8 mouse cellular contexts compared by ENCODE assay signal in the genomic region with DNA sequence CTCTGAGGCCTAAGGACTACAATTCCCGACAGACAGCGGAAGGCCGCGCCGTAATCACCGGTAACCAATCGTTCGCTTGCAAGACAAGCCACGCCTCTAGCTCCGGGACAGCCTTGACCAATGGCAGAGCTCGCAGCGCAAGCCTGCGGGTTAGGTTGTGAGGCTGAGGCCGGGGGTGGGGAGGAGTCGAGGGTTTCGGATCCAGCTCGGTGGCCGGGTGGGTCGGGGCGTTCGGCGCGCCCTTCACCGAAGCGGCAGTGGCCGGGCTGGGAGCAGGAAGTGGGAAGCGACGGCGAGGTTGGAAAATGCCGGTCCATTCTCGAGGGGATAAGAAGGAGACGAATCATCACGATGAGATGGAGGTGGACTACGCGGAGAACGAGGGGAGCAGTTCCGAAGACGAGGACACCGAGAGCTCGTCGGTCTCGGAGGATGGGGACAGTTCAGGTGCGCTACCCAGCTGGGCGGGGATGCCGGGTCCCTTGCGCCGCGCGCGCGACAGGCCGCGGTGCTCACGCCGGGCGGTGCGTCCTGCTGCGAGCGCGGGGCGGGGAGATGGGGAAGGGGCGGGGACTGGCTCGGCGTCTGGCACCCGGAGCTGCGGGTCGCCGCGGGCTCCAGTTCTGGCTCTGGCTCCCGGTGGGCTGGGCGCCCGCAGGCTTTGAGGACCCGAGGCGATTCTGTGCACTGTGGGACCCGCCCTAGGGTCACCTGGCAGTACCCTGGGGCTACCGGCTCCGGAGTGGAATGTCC. TPM values are rescaled to one million over a fixed set of nuclear protein-coding genes. Genes with fewer than 3 reads are reported as not detected.
DNase-seq lines count a peak whose midpoint lies in the region; ATAC-seq lines count a peak whose summit lies in the region.

A gene (plus strand): TSS at position 126 of the 753 bp plus-strand sequence.

- DNase-seq in Muller cell, postnatal 12 days (ENCODE audit: inconsistent ontology term) = peak; percentile 97
- DNase-seq in cerebellum, adult 9-11 months = peak; percentile 97
- peak; percentile 96 for DNase-seq in frontal cortex, adult 2 months (ENCODE audit: extremely low spot score in 1 of 2, low spot score in 1 of 2)
- peak; percentile 96 for DNase-seq in hindbrain, embryonic 11.5 days (ENCODE audit: low spot score)
- DNase-seq in layer of hippocampus, postnatal 14 days (ENCODE audit: low spot score in 2 of 2) = peak; percentile 93 to 98
- DNase-seq in lung, postnatal 14 days = peak; percentile 95
- peak; percentile 91 for DNase-seq in retina, adult 2 months (ENCODE audit: low read depth, low spot score)
- DNase-seq in thymus, postnatal 36 days = peak; percentile 94 to 97

- ATAC-seq in hindbrain, embryonic 11.5 days (ENCODE audit: low FRiP score) = peak; percentile 100

- H3K4me2 ChIP-seq in hindbrain, embryonic 11.5 days (replicated peaks; ENCODE audit: low read depth, low read length) = peak within 1 kb of the TSS; percentile 76

- peak within 1 kb of the TSS; percentile 78 for H3K4me3 ChIP-seq in hindbrain, embryonic 11.5 days (ENCODE audit: low read depth, low read length)

- WGBS in hindbrain, embryonic 11.5 days = under 1% methylated on average over 76 of the region's 77 CpGs

- H3K36me3 ChIP-seq in hindbrain, embryonic 11.5 days (ENCODE audit: control insufficient read depth, insufficient read depth, low read length) = no peaks in the 10 kb centered on the region

- H3K9me3 ChIP-seq in hindbrain, embryonic 11.5 days (ENCODE audit: control insufficient read depth, low read length) = no peaks in the 10 kb centered on the region

- H3K27me3 ChIP-seq in hindbrain, embryonic 11.5 days (ENCODE audit: control insufficient read depth, insufficient read depth, low read length) = no peaks in the 10 kb centered on the region

- peak within 1 kb of the TSS; percentile 91 for H3K27ac ChIP-seq in hindbrain, embryonic 11.5 days (ENCODE audit: low read depth, low read length)

- peak within 1 kb of the TSS; percentile 72 for H3K9ac ChIP-seq in hindbrain, embryonic 11.5 days (ENCODE audit: low read depth, low read length)

- peaks cover 3% of the 10 kb centered on the region; the same call in 1 of the 2 replicates for H3K4me1 ChIP-seq in hindbrain, embryonic 11.5 days (replicated peaks; ENCODE audit: control insufficient read depth, insufficient read depth, low read length)

RNA-seq across cellular contexts. Expression of the gene that starts here (rescaled TPM):
- polyA plus RNA-seq in frontal cortex, adult 2 months (2012; rRNA removed) = 173 and 191 TPM in 2 replicates
- 35.4 and 38.0 TPM in 2 replicates for polyA plus RNA-seq in hindbrain, embryonic 11.5 days (2014; fragmentation: Nextera tagmentation; extraction: Ambion mirVana)
- 10 to 100 TPM; 62.7 to 64.6 TPM for total RNA-seq in layer of hippocampus, postnatal 14 days (2021)

Comparison
In these comparisons a context has a peak if more than half of its experiments do, and no peak if none do; other contexts are left out.
1. Peak in every context shown above with its lines: DNase-seq, ATAC-seq, H3K4me3 ChIP-seq and H3K27ac ChIP-seq.